Mouse (Mus musculus) cerebellum, adult 18-20 months (tissue): Measurements from ENCODE around the gene Ugdh.
A peak's percentile ranks its signal among the peaks of the same experiment; 100 is the strongest.

Experiments
- DNase-seq, 2 experiments: peaks; one replicate each; pipeline ENCODE4 v3.0.0; 2021

Gene Ugdh

DNA sequence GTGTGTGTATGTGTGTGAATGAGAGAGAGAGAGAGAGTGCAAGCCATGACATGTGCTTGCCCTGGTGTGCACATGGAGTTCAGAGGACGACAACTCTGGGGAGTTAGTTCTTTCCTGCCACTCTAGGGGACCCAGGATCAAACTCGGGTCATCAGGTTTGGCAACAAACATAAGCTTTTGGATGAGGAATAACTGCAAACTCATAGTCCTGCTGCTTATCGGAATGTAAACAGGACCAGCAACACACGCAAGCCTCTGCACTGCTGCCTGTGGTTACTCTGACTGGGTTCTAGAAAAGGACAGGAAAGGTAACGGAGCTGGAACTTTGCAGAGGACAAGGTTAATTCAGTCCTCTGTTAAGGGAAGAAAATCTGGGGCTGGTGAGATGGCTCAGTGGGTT, 10.5 kb downstream of the Ugdh start:
- no peak for DNase-seq

DNA sequence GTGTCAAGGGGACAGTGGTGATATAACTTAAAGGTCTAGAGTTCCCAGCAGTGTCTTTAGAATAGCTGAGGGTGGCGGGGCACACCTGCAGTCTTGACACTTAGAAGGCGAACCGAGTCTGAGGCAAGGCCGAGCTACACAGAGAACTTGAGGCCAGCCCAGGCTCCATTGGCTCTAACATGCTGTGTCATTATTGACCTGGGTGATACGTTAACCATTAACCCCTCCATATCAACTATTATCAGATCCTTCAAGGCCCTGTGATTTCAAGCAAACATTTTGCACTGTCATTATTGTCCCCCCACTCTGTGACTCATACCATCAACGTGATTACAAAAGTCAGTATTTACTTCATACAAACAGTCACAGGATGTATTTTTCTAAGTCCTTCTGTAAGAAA, 11.5 kb downstream of the Ugdh start:
- no peak for DNase-seq

DNA sequence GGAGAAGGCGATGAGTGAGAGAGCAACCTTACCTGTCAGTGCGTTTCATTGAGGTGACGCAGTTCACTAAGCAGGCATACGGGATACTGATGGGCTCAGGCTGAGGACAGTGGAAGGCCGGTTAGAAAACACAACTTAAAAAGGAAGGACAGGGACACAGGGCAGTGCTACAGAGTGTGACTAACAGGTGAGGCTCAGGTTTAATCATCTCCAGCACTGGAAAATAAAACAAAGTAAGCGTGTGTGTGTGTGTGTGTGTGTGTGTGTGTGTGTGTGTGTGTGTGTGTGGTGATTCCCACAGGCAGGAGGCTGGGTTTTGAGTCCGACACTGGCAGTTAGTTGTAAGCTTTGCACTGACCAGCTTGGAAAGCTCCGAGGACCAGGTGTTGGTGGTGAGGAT, 12.9 kb downstream of the Ugdh start:
- no peak for DNase-seq

GRCm38 (mm10) chr5:65420822-65421221, 14.9 kb downstream of the Ugdh start:
- no peak for DNase-seq

DNA sequence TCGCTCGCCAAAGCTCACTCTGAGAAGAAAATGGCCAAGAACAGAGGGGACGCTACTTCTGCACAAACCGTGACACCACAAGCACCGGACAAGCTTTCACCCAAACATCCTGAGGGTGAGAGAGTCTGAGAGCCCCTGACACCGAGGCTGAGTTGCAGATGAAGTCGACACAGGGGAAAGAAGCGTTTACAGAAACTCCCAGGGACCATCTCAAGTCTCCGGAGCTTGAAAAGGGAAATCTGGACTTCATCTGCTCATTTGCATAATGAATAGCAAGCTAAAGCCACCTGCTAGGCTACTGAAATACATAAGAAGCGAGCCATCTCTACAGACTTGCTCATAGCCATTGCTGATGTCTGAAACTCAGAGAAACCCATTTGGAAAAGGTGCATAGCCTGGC, 16.6 kb downstream of the Ugdh start:
- DNase-seq, result no peak

DNA sequence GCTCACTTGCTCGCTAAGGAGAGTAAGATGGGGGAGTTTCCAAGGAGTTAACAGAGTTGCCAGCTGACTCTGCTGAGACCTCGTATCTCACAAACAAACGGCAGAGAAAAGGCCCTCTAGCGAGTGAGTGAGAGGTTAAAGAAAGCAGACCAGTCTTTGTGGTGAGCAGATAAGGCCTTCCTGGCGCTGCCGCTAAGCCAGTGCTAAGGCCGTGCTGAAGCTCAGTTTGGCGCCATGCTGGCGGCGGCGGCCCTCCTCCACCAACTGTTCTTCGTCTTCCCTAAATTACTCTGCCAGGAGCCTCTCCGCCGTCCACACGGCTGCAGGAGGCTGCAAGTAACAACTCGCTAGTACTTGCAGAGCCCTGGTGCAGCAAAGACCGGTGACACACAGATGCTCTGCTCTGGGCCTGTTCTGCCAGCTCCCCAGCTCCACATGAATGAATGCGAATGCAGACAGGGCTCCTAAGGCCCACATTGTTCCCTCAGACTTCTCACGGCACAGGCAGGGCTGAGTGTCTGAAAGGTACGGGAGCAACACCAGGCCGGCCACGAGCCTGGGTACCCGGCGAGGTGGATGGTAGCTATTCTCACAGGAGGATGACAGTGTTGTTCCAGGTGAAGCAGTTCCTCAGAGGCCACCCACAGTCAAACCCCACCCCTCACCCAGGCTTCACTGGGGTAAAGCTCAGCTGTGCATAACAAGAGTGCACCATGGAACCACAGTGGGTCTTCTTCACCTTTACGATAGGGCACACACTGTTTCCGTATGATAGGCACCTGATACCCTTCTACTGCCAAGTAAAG, 19.9 kb downstream of the Ugdh start:
- DNase-seq, result no peak

DNA sequence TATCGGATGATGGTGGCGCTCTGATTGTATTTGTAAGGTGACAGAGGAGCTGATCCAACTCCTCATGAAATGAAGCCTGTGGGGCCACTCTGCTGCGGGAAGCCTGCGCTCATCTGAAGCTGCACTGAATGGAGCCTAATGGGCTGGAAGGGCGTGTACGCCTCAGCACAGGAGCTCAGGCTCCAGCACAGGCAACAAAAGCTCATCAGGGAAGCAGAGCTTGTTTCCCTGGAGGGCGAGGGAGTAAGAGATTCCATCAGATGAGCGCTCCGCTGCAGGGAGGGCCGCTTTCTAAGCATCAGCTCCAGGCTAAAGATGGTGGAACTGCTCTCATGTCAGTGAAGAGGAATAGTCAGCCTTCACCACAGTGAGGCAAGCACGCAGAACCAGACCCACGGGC, 27.8 kb downstream of the Ugdh start:
- no peak for DNase-seq

DNA sequence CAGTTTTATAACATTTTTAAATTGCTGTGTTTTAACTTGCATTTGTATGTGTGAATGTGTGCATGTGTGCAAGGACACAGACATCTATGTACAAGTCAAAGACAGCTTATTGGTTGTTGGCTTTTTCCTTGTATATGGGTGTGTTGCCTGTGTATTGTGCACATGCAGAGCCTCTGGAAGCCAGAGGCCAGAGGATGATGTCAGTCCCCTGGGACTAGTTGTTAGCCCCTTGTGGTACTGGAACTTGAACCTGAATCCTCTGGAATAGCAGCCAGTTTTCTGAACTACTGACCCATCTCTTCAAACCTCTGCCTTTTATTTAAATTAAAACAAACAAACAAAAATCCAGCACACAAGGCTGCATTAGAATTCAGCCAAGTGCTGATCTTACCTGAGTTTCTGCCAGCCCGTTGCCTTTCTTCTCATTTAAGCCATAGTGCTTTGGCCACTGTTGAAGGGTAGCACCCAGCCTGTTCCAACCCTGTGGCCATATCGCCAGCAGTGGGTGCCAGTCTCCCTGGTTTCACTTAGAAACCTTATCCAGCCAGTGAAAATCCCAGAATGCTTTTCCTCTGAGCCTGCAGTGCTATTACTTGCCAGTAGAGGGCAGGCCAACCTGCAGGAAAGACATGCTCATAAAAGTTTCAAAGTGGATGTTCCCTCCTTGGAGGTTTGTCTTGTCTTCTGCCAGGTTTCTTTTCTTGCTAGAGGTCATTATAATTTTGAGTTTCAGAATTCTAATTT, 34.3 kb downstream of the Ugdh start:
- DNase-seq, result peak; percentile 85 to 89

GRCm38 (mm10) chr5:65394425-65394824, 41.3 kb downstream of the Ugdh start:
- DNase-seq, result no peak

GRCm38 (mm10) chr5:65391753-65392152, 44.0 kb downstream of the Ugdh start:
- DNase-seq, result no peak

DNA sequence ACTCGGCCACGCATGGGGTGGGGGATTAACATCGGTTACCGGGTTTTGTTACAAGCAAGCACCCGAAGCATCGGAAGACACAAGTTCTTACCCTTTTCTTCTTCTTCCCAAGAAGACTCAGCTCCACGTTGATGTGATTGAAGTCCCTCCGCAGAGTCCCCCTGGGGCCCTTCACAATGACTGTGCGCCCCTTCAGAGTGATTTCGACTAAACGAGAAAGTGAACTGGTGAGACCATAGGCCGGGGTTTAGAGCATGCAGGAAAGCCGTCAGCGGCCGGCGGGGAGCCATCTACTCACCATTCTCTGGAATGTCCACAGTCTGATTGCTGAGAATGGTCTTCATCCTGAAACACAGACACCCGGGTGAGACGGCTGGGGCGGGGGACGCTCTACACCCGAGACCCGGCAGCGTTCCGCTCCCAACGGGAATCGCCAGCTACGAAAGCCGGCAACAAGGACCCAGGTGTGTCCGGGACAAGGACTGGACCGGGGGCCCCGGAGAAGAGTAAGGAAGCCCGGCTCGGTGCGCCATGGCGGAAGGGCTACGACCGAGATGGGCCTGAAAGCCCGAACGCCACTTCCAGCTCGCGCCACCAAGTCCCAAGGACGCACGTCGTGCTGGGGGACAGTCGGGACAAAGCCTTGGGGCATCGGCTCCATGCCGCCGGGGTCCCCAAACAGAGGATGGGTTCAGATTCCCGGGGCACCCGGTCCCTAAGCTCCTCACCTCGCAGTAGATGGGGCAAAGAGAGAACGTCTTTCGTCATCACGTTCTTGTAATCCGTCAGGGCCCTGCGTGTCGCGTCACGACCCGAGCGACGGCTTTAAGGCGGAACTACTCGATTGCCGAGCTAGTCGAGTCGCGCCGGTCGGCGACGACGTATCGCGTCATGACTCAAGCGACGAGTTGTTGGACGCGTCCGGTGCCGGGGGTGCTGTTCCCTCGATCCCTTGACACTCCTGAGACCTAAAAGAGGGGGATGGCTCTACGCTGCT, 44.8 kb downstream of the Ugdh start, which contains the start of the genes Rpl9 and Lias:
Gene Rpl9, minus strand, starts transcription at position 797 of the 997 bp plus-strand sequence.
Gene Lias, plus strand, starts transcription at position 850 of the 997 bp plus-strand sequence.
- DNase-seq, result peak; percentile 95 to 100

DNA sequence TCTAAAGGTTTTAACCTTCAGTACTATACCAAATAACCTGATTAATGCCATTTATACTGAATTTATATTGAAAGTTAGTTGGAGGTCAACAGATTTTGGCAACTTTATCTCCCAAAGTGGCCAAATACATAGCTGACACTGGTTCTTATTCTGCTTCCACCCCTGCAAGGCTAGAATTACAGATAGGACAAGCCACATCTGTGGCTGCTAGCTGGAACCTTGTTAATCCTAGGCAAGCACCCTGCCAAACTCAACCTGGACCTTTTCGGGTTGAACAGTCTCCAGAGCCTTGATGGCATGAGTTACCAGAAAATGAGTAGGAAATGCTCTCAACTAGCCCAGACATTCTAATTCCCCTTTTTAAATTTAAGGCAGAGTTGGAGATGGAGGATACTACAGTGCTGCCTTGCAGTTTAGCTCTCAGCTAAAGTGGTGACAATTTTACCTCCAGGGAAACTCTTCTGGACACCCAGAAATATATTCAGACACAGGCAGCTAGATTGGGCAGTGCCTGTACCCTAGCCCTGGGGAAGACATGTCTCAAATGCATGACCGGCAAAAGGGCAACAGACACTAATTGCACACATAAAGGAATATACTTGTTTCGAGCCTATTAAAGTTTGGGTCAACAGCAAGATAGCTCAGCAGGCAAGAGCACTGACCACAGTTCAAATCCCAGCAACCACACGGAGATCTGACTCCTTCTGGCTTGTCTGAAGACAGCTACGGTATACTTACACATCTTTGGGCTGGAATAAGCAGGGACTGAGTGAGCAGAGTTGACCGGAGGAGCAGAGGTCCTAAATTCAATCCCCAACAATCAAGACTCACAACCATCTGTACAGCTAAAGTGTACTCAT, 48.5 kb downstream of the Ugdh start:
- no peak for DNase-seq

DNA sequence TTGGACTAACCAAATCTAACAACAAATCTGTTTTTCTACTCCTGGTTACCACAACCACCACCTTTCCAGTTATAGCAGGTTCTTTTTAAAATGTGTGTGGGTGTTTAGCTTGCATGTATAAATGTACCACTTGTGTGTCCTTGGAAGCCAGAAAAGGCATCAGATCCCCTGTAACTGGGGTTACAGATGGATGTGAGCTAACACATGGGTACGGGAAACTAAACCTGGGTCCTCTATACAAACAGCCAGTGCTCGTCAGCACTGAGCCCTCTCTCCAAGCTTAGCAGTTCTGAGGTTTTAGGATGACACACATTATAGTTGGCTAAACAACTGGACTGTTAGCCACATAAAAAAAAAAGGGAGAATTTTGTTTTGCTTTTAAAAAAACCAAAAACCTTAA, 50.0 kb downstream of the Ugdh start:
- DNase-seq, result no peak

DNA sequence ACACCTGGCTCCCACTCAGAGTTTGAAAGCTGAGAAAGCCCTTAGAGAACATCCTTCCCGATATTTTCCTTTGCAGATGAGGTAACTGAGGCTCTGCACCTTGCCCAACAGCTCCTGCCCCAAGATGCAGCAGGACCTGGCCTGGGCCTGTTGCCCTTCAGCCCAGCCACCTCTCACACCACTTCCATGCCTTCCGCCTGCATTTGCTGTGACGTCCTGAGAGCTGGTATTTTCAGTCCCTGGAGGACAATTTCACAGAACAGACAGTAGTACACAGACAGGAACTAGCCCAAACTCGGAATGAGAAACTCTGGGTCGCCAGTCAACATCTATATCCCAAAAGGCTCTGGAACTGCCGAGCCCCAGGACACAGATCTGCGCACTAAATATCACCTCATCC, 61.0 kb downstream of the Ugdh start:
- no peak for DNase-seq

- DNase-seq, result no peak
These were observed 64.2 kb downstream of the Ugdh start for GRCm38 (mm10) chr5:65371551-65371950.

GRCm38 (mm10) chr5:65367837-65368236, 67.9 kb downstream of the Ugdh start:
- DNase-seq, result no peak
